Mouse (Mus musculus) adrenal gland (tissue): ENCODE results near the gene Stard3.
"Not testable (repeated sequence)": the region's sequence is repeated elsewhere in the genome, so short reads cannot be mapped to it uniquely, and the experiment has no call there.

Experiments used
- intact Hi-C: fragments of 180-260 bp; cut with DNase I; formaldehyde crosslinking; loops from one replicate; pipeline ENCODE4 v1.15.1; 2025

The Stard3 gene

GRCm38 (mm10) chr11:98371556-98372240 lies 13.5 kb downstream of the Stard3 start:
- intact Hi-C loops, result no loop called here

GRCm38 (mm10) chr11:98372406-98372805 lies 14.2 kb downstream of the Stard3 start:
- intact Hi-C loops, result no loop called here

GRCm38 (mm10) chr11:98373244-98373643 lies 15.1 kb downstream of the Stard3 start:
- intact Hi-C loops, result no loop called here

GRCm38 (mm10) chr11:98374266-98374665 lies 16.1 kb downstream of the Stard3 start:
- intact Hi-C loops, result no loop called here

- intact Hi-C loops, result no loop called here
Observed at GRCm38 (mm10) chr11:98376756-98377155, 18.6 kb downstream of the Stard3 start.

- intact Hi-C loops, result no loop called here
Observed at GRCm38 (mm10) chr11:98377787-98378186, 19.6 kb downstream of the Stard3 start.

GRCm38 (mm10) chr11:98379379-98379778 lies 21.2 kb downstream of the Stard3 start:
- intact Hi-C loops, result no loop called here

- intact Hi-C loops, result no loop called here
Observed at GRCm38 (mm10) chr11:98380106-98380505, 21.9 kb downstream of the Stard3 start.

- intact Hi-C loops, result no loop called here
Observed at GRCm38 (mm10) chr11:98381651-98382050, 23.5 kb downstream of the Stard3 start.

- intact Hi-C loops, result not testable (repeated sequence)
Observed at GRCm38 (mm10) chr11:98382405-98382804, 24.2 kb downstream of the Stard3 start.

GRCm38 (mm10) chr11:98383261-98384030 lies 25.3 kb downstream of the Stard3 start, which contains the start of gene Tcap:
Tcap (plus strand) TSS chr11:98383811.
- intact Hi-C loops, result no loop called here

- intact Hi-C loops, result no loop called here
Observed at GRCm38 (mm10) chr11:98384216-98384615, 26.0 kb downstream of the Stard3 start.

GRCm38 (mm10) chr11:98384721-98385637 lies 26.8 kb downstream of the Stard3 start:
- intact Hi-C loops, result no loop called here

GRCm38 (mm10) chr11:98385638-98386585 lies 27.7 kb downstream of the Stard3 start, which contains the start of gene Pnmt:
Pnmt (plus strand) TSS chr11:98386450.
- intact Hi-C loops, result no loop called here

- intact Hi-C loops, result no loop called here
Observed at GRCm38 (mm10) chr11:98386596-98386995, 28.4 kb downstream of the Stard3 start.

GRCm38 (mm10) chr11:98387056-98387577 lies 28.9 kb downstream of the Stard3 start:
- intact Hi-C loops, result no loop called here

GRCm38 (mm10) chr11:98388282-98388681 lies 30.1 kb downstream of the Stard3 start:
- intact Hi-C loops, result no loop called here

- intact Hi-C loops, result no loop called here
Observed at GRCm38 (mm10) chr11:98389221-98389780, 31.1 kb downstream of the Stard3 start.

- intact Hi-C loops, result no loop called here
Observed at GRCm38 (mm10) chr11:98390141-98390540, 32.0 kb downstream of the Stard3 start.

- intact Hi-C loops, result no loop called here
Observed at GRCm38 (mm10) chr11:98392034-98392433, 33.9 kb downstream of the Stard3 start.
